Mouse (Mus musculus): ENCODE measurements around the gene Prpf3. TPM values are rescaled to one million over a fixed set of nuclear protein-coding genes. Genes with fewer than 3 reads are reported as not detected.

Gene Prpf3
- polyA plus RNA-seq, 1 experiment: 100 TPM

DNA sequence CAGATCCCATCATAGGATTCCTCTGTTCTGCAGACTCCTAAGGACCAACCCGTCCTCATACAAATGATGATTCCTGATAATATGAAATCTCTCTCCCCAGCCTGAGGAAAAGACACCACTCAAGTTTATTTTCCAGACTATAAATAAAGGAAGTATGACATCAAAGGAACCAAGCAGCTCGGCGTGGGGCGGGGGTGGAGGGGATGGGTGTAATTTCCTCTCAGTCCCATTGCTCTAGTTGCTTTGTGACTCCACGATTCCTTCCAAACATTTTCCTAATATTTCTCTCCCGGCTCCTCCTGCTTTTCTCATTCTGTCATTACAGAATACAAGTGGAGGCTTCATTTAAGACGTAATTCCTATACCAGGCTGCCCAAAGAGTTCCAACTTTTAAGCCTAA, 37.4 kb upstream of the Prpf3 start:
- TF ChIP-seq EP300 (IDR thresholded peaks at IDR 0.05; ENCODE audit: insufficient read depth, low read depth, low read length): no peak
- no peak for TF ChIP-seq CTCF (IDR thresholded peaks at IDR 0.05; ENCODE audit: low read depth, low read length)
- no peak for TF ChIP-seq POLR2A (IDR thresholded peaks at IDR 0.05; ENCODE audit: insufficient read depth, low read length)
- Histone ChIP-seq H3K4me3 (ENCODE audit: low read depth, low read length) (no peak overlapping the region), H3K27me3 (ENCODE audit: control insufficient read depth, insufficient read depth, low read length, poor library complexity, severe bottlenecking) (no peaks in the 10 kb centered on the region), H3K9me3 (replicated peaks; ENCODE audit: control insufficient read depth, insufficient read depth, low read length, poor library complexity, severe bottlenecking) (no peaks in the 10 kb centered on the region), H3K36me3 (ENCODE audit: control insufficient read depth, insufficient read depth, low read length, poor library complexity, severe bottlenecking) (no peaks in the 10 kb centered on the region; the same call in 1 of the 2 replicates), H3K27ac (ENCODE audit: insufficient read depth, low read length) (peak overlapping the region; percentile 45; the same call in 1 of the 2 replicates), H3K9ac (ENCODE audit: low read depth, poor library complexity, severe bottlenecking) (peak overlapping the region; percentile 51; the same call in 1 of the 2 replicates), H3K4me1 (ENCODE audit: control insufficient read depth, insufficient read depth, low read length) (peaks cover 11% of the 10 kb centered on the region)

DNA sequence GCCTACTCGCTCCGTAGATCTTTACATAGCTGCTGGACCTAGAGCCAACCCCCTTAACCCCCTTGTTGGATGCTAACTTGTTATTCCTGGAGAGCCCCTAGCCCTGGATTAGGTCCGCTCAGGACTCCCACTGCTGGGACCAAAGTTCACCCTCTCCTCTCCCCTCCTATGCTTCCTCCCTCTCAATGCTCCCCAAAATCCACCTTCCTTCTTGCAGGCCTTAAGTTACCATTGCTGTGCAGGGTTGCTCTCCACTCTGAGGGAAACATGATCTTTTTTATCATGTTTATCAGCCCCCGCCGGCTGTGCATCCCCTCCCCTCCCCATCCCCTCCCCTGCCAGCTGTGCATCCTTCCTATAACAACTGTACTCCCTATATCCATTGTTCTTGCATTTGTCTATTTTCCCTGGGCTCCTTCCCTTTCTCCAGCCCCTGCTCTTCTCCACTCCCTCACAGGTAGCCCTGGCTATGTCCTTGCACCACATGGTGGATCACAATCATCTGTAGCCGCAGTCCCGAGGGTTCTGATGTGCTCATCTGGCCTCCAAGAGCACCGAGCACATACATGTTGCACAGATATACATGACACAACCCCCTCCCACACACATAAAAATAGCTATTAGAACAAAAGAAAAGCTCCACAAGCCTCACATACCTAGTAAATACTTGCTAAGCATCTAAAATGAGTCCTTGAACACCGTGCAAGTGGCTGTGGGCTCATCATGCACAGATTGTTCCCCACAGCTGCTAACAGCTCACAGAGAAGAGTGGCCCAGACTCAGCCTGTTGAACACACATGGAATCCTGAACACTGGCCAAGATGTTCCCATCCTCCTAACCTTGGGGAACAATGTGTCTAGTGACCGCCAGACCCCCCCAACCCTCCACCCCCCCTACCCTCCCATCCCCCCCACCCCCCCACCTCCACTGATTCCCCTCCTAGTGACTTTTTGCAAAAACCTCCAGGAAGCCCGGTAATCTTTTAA, 36.7 kb upstream of the Prpf3 start:
- H3K36me3 ChIP-seq (ENCODE audit: control insufficient read depth, insufficient read depth, low read length, poor library complexity, severe bottlenecking): no peaks in the 10 kb centered on the region; the same call in 1 of the 2 replicates
- no peak for TF ChIP-seq CTCF (IDR thresholded peaks at IDR 0.05; ENCODE audit: low read depth, low read length)
- no peak for TF ChIP-seq POLR2A (IDR thresholded peaks at IDR 0.05; ENCODE audit: insufficient read depth, low read length)
- 0 out of 2 replicates have a peak, but pooled peaks have one; percentile 24 for TF ChIP-seq EP300 (IDR thresholded peaks at IDR 0.05; ENCODE audit: insufficient read depth, low read depth, low read length)
- peak overlapping the region; percentile 52 for H3K9ac ChIP-seq (ENCODE audit: low read depth, poor library complexity, severe bottlenecking)

GRCm38 (mm10) chr3:95891211-95892065, 35.8 kb upstream of the Prpf3 start, which contains the start of gene BC028528:
Gene BC028528 (minus strand): TSS chr3:95892005.
- Histone ChIP-seq H3K9me3 (replicated peaks; ENCODE audit: control insufficient read depth, insufficient read depth, low read length, poor library complexity, severe bottlenecking) (no peaks in the 10 kb centered on the region), H3K27me3 (ENCODE audit: control insufficient read depth, insufficient read depth, low read length, poor library complexity, severe bottlenecking) (no peaks in the 10 kb centered on the region), H3K9ac (ENCODE audit: low read depth, poor library complexity, severe bottlenecking) (peak within 1 kb of the TSS; percentile 52), H3K4me3 (ENCODE audit: low read depth, low read length) (peak within 1 kb of the TSS; percentile 57), H3K36me3 (ENCODE audit: control insufficient read depth, insufficient read depth, low read length, poor library complexity, severe bottlenecking) (no peaks in the 10 kb centered on the region), H3K4me1 (ENCODE audit: control insufficient read depth, insufficient read depth, low read length) (peaks cover 11% of the 10 kb centered on the region), H3K27ac (ENCODE audit: insufficient read depth, low read length) (peak within 1 kb of the TSS; percentile 96)
- TF ChIP-seq EP300 (IDR thresholded peaks at IDR 0.05; ENCODE audit: insufficient read depth, low read depth, low read length) (no peak), POLR2A (IDR thresholded peaks at IDR 0.05; ENCODE audit: insufficient read depth, low read length) (no peak), CTCF (IDR thresholded peaks at IDR 0.05; ENCODE audit: low read depth, low read length) (no peak)

More for the DNA sequence above, 36.7 kb upstream of the Prpf3 start:
- Histone ChIP-seq H3K4me1 (ENCODE audit: control insufficient read depth, insufficient read depth, low read length) (peaks cover 11% of the 10 kb centered on the region), H3K9me3 (replicated peaks; ENCODE audit: control insufficient read depth, insufficient read depth, low read length, poor library complexity, severe bottlenecking) (no peaks in the 10 kb centered on the region), H3K27ac (ENCODE audit: insufficient read depth, low read length) (peak overlapping the region; percentile 96), H3K27me3 (ENCODE audit: control insufficient read depth, insufficient read depth, low read length, poor library complexity, severe bottlenecking) (no peaks in the 10 kb centered on the region), H3K4me3 (ENCODE audit: low read depth, low read length) (peak overlapping the region; percentile 57)

GRCm38 (mm10) chr3:95889664-95890063, 34.0 kb upstream of the Prpf3 start:
- Histone ChIP-seq H3K27me3 (ENCODE audit: control insufficient read depth, insufficient read depth, low read length, poor library complexity, severe bottlenecking) (no peaks in the 10 kb centered on the region), H3K27ac (ENCODE audit: insufficient read depth, low read length) (no peak overlapping the region), H3K4me1 (ENCODE audit: control insufficient read depth, insufficient read depth, low read length) (peaks cover 6% of the 10 kb centered on the region), H3K36me3 (ENCODE audit: control insufficient read depth, insufficient read depth, low read length, poor library complexity, severe bottlenecking) (no peaks in the 10 kb centered on the region), H3K9ac (ENCODE audit: low read depth, poor library complexity, severe bottlenecking) (no peak overlapping the region), H3K9me3 (replicated peaks; ENCODE audit: control insufficient read depth, insufficient read depth, low read length, poor library complexity, severe bottlenecking) (no peaks in the 10 kb centered on the region), H3K4me3 (ENCODE audit: low read depth, low read length) (no peak overlapping the region)
- no peak for TF ChIP-seq CTCF (IDR thresholded peaks at IDR 0.05; ENCODE audit: low read depth, low read length)

DNA sequence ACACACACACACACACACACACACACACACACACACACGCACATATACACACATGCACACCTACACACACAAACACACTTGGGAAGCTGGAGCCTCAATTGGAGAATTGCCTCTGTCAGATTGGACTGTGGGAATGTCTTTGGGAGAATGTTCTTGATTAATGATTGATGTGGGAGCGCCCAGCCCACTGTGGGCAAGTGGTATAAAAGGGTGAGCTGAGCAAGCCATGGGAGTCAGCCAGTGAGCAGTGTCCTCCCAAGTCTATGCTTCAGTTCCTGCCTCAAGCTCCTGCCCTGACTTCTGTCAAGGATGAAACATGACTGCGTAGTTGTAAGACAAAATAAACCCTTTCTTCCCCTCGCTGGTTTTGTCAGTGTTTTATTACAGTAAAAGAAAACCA, 31.9 kb upstream of the Prpf3 start:
- H3K4me3 ChIP-seq (ENCODE audit: low read depth, low read length): no peak overlapping the region
- TF ChIP-seq EP300 (IDR thresholded peaks at IDR 0.05; ENCODE audit: insufficient read depth, low read depth, low read length) (no peak), POLR2A (IDR thresholded peaks at IDR 0.05; ENCODE audit: insufficient read depth, low read length) (no peak), CTCF (IDR thresholded peaks at IDR 0.05; ENCODE audit: low read depth, low read length) (no peak)
- H3K27me3 ChIP-seq (ENCODE audit: control insufficient read depth, insufficient read depth, low read length, poor library complexity, severe bottlenecking): no peaks in the 10 kb centered on the region
- H3K4me1 ChIP-seq (ENCODE audit: control insufficient read depth, insufficient read depth, low read length): peaks cover 6% of the 10 kb centered on the region
- no peak overlapping the region for H3K27ac ChIP-seq (ENCODE audit: insufficient read depth, low read length)
- H3K9me3 ChIP-seq (replicated peaks; ENCODE audit: control insufficient read depth, insufficient read depth, low read length, poor library complexity, severe bottlenecking): no peaks in the 10 kb centered on the region
- no peak overlapping the region for H3K9ac ChIP-seq (ENCODE audit: low read depth, poor library complexity, severe bottlenecking)
- no peaks in the 10 kb centered on the region for H3K36me3 ChIP-seq (ENCODE audit: control insufficient read depth, insufficient read depth, low read length, poor library complexity, severe bottlenecking)

Measured in ES-Bruce4 (cell line).